In genomic region chr4:95277989-95278713, GRCm38 (mm10) we compare ENCODE assay signal across 9 mouse cellular contexts.
A peak's percentile ranks its signal among the peaks of the same experiment; 100 is the strongest.
DNase-seq lines count a peak whose midpoint lies in the region; ATAC-seq and TF ChIP-seq lines count a peak whose summit lies in the region.
"Had no signal": no experiment of that assay in that cellular context is flagged by ENCODE, and none has a peak within 500 bp of the region (broad histone marks: within the 10 kb centered on the region; RNA-seq: fewer than 3 reads in every experiment).

No protein-coding gene starts in this region.

- no peak for TF ChIP-seq EP300 in lung, postnatal 0 days (IDR thresholded peaks at IDR 0.05)

- no peak overlapping the region for H3K4me3 ChIP-seq in forebrain, embryonic 10.5 days
- H3K4me3 ChIP-seq in forebrain, embryonic 12.5 days (replicated peaks), result no peak overlapping the region
- no peak overlapping the region for H3K4me3 ChIP-seq in spleen, adult 2 months (ENCODE audit: extremely low read depth, insufficient read depth, insufficient read length)
- no peak overlapping the region for H3K4me3 ChIP-seq in lung, postnatal 0 days (ENCODE audit: low read depth, low read length)
- no peak overlapping the region for H3K4me3 ChIP-seq in thymus, adult 2 months (ENCODE audit: control insufficient read depth, insufficient read depth, low read length)

- 66% methylated on average over 11 of the region's 11 CpGs for WGBS in forebrain, embryonic 10.5 days
- WGBS in forebrain, embryonic 12.5 days, result 47% methylated on average over 11 of the region's 11 CpGs
- 17% methylated on average over 11 of the region's 11 CpGs for WGBS in spleen, adult 2 months
- 26% methylated on average over 11 of the region's 11 CpGs for WGBS in lung, postnatal 0 days
- 28% methylated on average over 11 of the region's 11 CpGs for WGBS in thymus, adult 2 months

- TF ChIP-seq POLR2A in spleen, adult 2 months (IDR thresholded peaks at IDR 0.05; ENCODE audit: low read depth, low read length), result no peak
- TF ChIP-seq POLR2A in thymus, adult 2 months (IDR thresholded peaks at IDR 0.05; ENCODE audit: control insufficient read depth, extremely low read depth, insufficient read depth, low read length, poor library complexity), result no peak

- no peaks in the 10 kb centered on the region for H3K27me3 ChIP-seq in forebrain, embryonic 10.5 days (ENCODE audit: poor library complexity, severe bottlenecking)
- H3K27me3 ChIP-seq in forebrain, embryonic 12.5 days, result no peaks in the 10 kb centered on the region
- H3K27me3 ChIP-seq in spleen, adult 2 months (ENCODE audit: control insufficient read depth, insufficient read depth, low read length), result no peaks in the 10 kb centered on the region
- H3K27me3 ChIP-seq in lung, postnatal 0 days (replicated peaks; ENCODE audit: insufficient read depth, low read length), result no peaks in the 10 kb centered on the region
- H3K27me3 ChIP-seq in thymus, adult 2 months (ENCODE audit: control insufficient read depth, insufficient read depth, low read length), result no peaks in the 10 kb centered on the region

- no peak for TF ChIP-seq CTCF in spleen, adult 2 months (IDR thresholded peaks at IDR 0.05; ENCODE audit: extremely low read depth, insufficient read depth, insufficient read length, insufficient replicate concordance)
- no peak for TF ChIP-seq CTCF in lung, postnatal 0 days (IDR thresholded peaks at IDR 0.05)
- no peak for TF ChIP-seq CTCF in thymus, adult 2 months (IDR thresholded peaks at IDR 0.05; ENCODE audit: borderline replicate concordance, control insufficient read depth, extremely low read depth, insufficient read depth, low read length, poor library complexity)

- H3K9ac ChIP-seq in forebrain, embryonic 12.5 days, result no peak overlapping the region; the same call in 1 of the 2 replicates
- H3K9ac ChIP-seq in lung, postnatal 0 days (replicated peaks; ENCODE audit: low read depth), result no peak overlapping the region; the same call in 1 of the 2 replicates
- H3K9ac ChIP-seq: hindbrain, embryonic 14.5 days had no signal

- DNase-seq in forebrain, embryonic 10.5 days (ENCODE audit: extremely low spot score, low spot score), result no peak
- peak; percentile 18 to 30 for DNase-seq in spleen, adult 2 months (ENCODE audit: low read depth in 1 of 2, low spot score in 2 of 2)
- no peak for DNase-seq in spleen, postnatal 4 days (ENCODE audit: low spot score in 2 of 2)
- peak; percentile 54 for DNase-seq in lung, postnatal 0 days (ENCODE audit: low spot score)
- DNase-seq in testis, postnatal 14 days (ENCODE audit: low spot score), result no peak
- DNase-seq in thymus, adult 2 months, result no peak
- no peak for DNase-seq in MN1 (ENCODE audit: low spot score)

- H3K36me3 ChIP-seq in forebrain, embryonic 10.5 days (replicated peaks), result no peaks in the 10 kb centered on the region
- no peaks in the 10 kb centered on the region for H3K36me3 ChIP-seq in forebrain, embryonic 12.5 days (replicated peaks)
- no peaks in the 10 kb centered on the region for H3K36me3 ChIP-seq in spleen, adult 2 months (ENCODE audit: control insufficient read depth, insufficient read depth, low read length)
- no peaks in the 10 kb centered on the region for H3K36me3 ChIP-seq in lung, postnatal 0 days (ENCODE audit: insufficient read depth, low read length)
- no peaks in the 10 kb centered on the region for H3K36me3 ChIP-seq in thymus, adult 2 months (ENCODE audit: control insufficient read depth, insufficient read depth, low read length)

- peak overlapping the region; percentile 30; the same call in 1 of the 2 replicates for H3K27ac ChIP-seq in forebrain, embryonic 10.5 days
- H3K27ac ChIP-seq in forebrain, embryonic 12.5 days, result no peak overlapping the region
- peak overlapping the region; percentile 38; the same call in 1 of the 2 replicates for H3K27ac ChIP-seq in spleen, adult 2 months (ENCODE audit: insufficient read depth, low read length)
- peak overlapping the region; percentile 81 for H3K27ac ChIP-seq in lung, postnatal 0 days (ENCODE audit: low read length)
- H3K27ac ChIP-seq in thymus, adult 2 months (ENCODE audit: control insufficient read depth, insufficient read depth, low read length), result no peak overlapping the region
- H3K27ac ChIP-seq: hindbrain, embryonic 14.5 days had no signal

- H3K9me3 ChIP-seq in forebrain, embryonic 10.5 days, result no peaks in the 10 kb centered on the region
- no peaks in the 10 kb centered on the region for H3K9me3 ChIP-seq in forebrain, embryonic 12.5 days
- no peaks in the 10 kb centered on the region for H3K9me3 ChIP-seq in lung, postnatal 0 days (ENCODE audit: low read length)

- ATAC-seq in forebrain, embryonic 12.5 days (ENCODE audit: low FRiP score), result no peak
- peak; percentile 59 for ATAC-seq in lung, postnatal 0 days

- H3K4me1 ChIP-seq in forebrain, embryonic 10.5 days, result peaks cover 15% of the 10 kb centered on the region
- H3K4me1 ChIP-seq in forebrain, embryonic 12.5 days, result peaks cover 10% of the 10 kb centered on the region; the same call in 1 of the 2 replicates
- peaks cover 7% of the 10 kb centered on the region; the same call in 1 of the 2 replicates for H3K4me1 ChIP-seq in spleen, adult 2 months (ENCODE audit: control insufficient read depth, insufficient read depth, insufficient read length)
- H3K4me1 ChIP-seq in lung, postnatal 0 days (ENCODE audit: insufficient read depth, low read depth, low read length), result peaks cover 16% of the 10 kb centered on the region; the same call in 1 of the 2 replicates
- H3K4me1 ChIP-seq in thymus, adult 2 months (replicated peaks; ENCODE audit: control insufficient read depth, insufficient read depth, low read length), result no peaks in the 10 kb centered on the region

- H3K4me2 ChIP-seq in forebrain, embryonic 12.5 days, result no peak overlapping the region
- no peak overlapping the region for H3K4me2 ChIP-seq in lung, postnatal 0 days (replicated peaks; ENCODE audit: low read depth, low read length)
- H3K4me2 ChIP-seq: hindbrain, embryonic 14.5 days had no signal

Comparison
In these comparisons a context has a peak if more than half of its experiments do, and no peak if none do; other contexts are left out.
1. DNase-seq: peak in spleen, adult 2 months (2 of 2) and lung, postnatal 0 days (single experiment); none in forebrain, embryonic 10.5 days (single experiment), spleen, postnatal 4 days (0 of 2), testis, postnatal 14 days (single experiment), thymus, adult 2 months (single experiment) and MN1 (single experiment).
2. H3K27ac ChIP-seq: peak in forebrain, embryonic 10.5 days (single experiment), spleen, adult 2 months (single experiment) and lung, postnatal 0 days (single experiment); none in forebrain, embryonic 12.5 days (single experiment) and thymus, adult 2 months (single experiment).